Mouse (Mus musculus) brain, embryonic 14.5 days (tissue): ENCODE results near the gene Josd1.

Source experiments
- CTCF ChIP-seq: fragments of 200-500 bp; IDR thresholded peaks from 2 replicates; pipeline ENCODE4 v1.5.1; 2012; ENCODE audit warnings: inconsistent platforms, mild to moderate bottlenecking, moderate library complexity, borderline replicate concordance; ENCODE audit not compliant: insufficient read depth, insufficient read length; ENCODE audit errors: extremely low read depth
- POLR2A ChIP-seq: fragments of 200-500 bp; IDR thresholded peaks from 2 replicates; pipeline ENCODE4 v1.6.1; 2012; ENCODE audit warnings: mild to moderate bottlenecking, inconsistent platforms, borderline replicate concordance; ENCODE audit not compliant: poor library complexity, insufficient read depth, insufficient read length, severe bottlenecking; ENCODE audit errors: extremely low read depth

- TF ChIP-seq POLR2A (no peak), CTCF (no peak)
These were observed 19.0 kb upstream of the Josd1 start for GRCm38 (mm10) chr15:79706603-79707214.
